14 mouse cellular contexts compared by ENCODE assay signal in genomic region chr7:105528094-105528493, GRCm38 (mm10). TPM values are rescaled to one million over a fixed set of nuclear protein-coding genes. Genes with fewer than 3 reads are reported as not detected.
DNase-seq lines count a peak whose midpoint lies in the region; ATAC-seq and TF ChIP-seq lines count a peak whose summit lies in the region.
"Had no signal": no experiment of that assay in that cellular context is flagged by ENCODE, and none has a peak within 500 bp of the region (broad histone marks: within the 10 kb centered on the region; RNA-seq: fewer than 3 reads in every experiment).

No protein-coding gene starts in this region.

- H3K4me2 ChIP-seq in liver, embryonic 15.5 days = no peak overlapping the region
- no peak overlapping the region for H3K4me2 ChIP-seq in liver, postnatal 0 days (ENCODE audit: low read depth, low read length)

- no peaks in the 10 kb centered on the region for H3K9me3 ChIP-seq in liver, embryonic 15.5 days (replicated peaks)
- no peaks in the 10 kb centered on the region for H3K9me3 ChIP-seq in liver, postnatal 0 days (ENCODE audit: low read length)

- H3K4me3 ChIP-seq in liver, embryonic 15.5 days (replicated peaks) = no peak overlapping the region
- no peak overlapping the region for H3K4me3 ChIP-seq in liver, postnatal 0 days (ENCODE audit: low read depth, low read length)
- no peak overlapping the region for H3K4me3 ChIP-seq in kidney, adult 2 months (ENCODE audit: insufficient read depth, low read depth, low read length)

- H3K9ac ChIP-seq in liver, embryonic 15.5 days = no peak overlapping the region
- H3K9ac ChIP-seq in liver, postnatal 0 days (replicated peaks) = no peak overlapping the region
- H3K9ac ChIP-seq: forebrain, postnatal 0 days; liver, embryonic 14.5 days had no signal

- peak; percentile 22; the same call in 1 of the 2 replicates for ATAC-seq in liver, embryonic 15.5 days (ENCODE audit: insufficient read depth)
- ATAC-seq in liver, postnatal 0 days = no peak

- WGBS in liver, embryonic 15.5 days (ENCODE audit: insufficient replicate concordance) = 61% methylated on average over 4 of the region's 4 CpGs
- WGBS in liver, postnatal 0 days (ENCODE audit: insufficient replicate concordance) = 71% methylated on average over 4 of the region's 4 CpGs
- WGBS in kidney, adult 2 months = 34% methylated on average over 4 of the region's 4 CpGs

- no peak overlapping the region for H3K27ac ChIP-seq in liver, embryonic 15.5 days (replicated peaks)
- no peak overlapping the region for H3K27ac ChIP-seq in liver, postnatal 0 days (ENCODE audit: low read depth)
- H3K27ac ChIP-seq in kidney, adult 2 months (ENCODE audit: insufficient read depth, low read depth, low read length) = no peak overlapping the region
- H3K27ac ChIP-seq: liver, embryonic 14.5 days had no signal

- no peak for TF ChIP-seq POLR2A in kidney, adult 2 months (IDR thresholded peaks at IDR 0.05; ENCODE audit: low read depth, low read length)

- no peaks in the 10 kb centered on the region for H3K4me1 ChIP-seq in liver, embryonic 15.5 days (replicated peaks)
- H3K4me1 ChIP-seq in liver, postnatal 0 days (ENCODE audit: insufficient read depth) = no peaks in the 10 kb centered on the region
- H3K4me1 ChIP-seq in kidney, adult 2 months (ENCODE audit: control insufficient read depth, insufficient read depth, low read length) = 0 out of 2 replicates have a peak, but pooled peaks cover 7% of the 10 kb centered on the region

- H3K36me3 ChIP-seq in liver, embryonic 15.5 days (replicated peaks) = no peaks in the 10 kb centered on the region
- no peaks in the 10 kb centered on the region for H3K36me3 ChIP-seq in liver, postnatal 0 days (replicated peaks; ENCODE audit: insufficient read depth, low read length)
- no peaks in the 10 kb centered on the region for H3K36me3 ChIP-seq in kidney, adult 2 months (ENCODE audit: control insufficient read depth, insufficient read depth, low read length)

- no peaks in the 10 kb centered on the region for H3K27me3 ChIP-seq in liver, embryonic 15.5 days
- no peaks in the 10 kb centered on the region for H3K27me3 ChIP-seq in liver, postnatal 0 days (ENCODE audit: insufficient read depth, low read length)
- H3K27me3 ChIP-seq in kidney, adult 2 months (replicated peaks; ENCODE audit: control insufficient read depth, insufficient read depth, low read length) = no peaks in the 10 kb centered on the region

- DNase-seq in adrenal gland, postnatal 10 days = peak; percentile 16
- no peak for DNase-seq in adrenal gland, postnatal 36 days
- DNase-seq in liver, postnatal 0 days = no peak
- peak; percentile 64 for DNase-seq in kidney, adult 2 months
- peak; percentile 43 to 62 for DNase-seq in kidney, postnatal 36 days
- DNase-seq in frontal cortex, postnatal 10 days (ENCODE audit: low spot score in 2 of 2) = no peak
- DNase-seq in urinary bladder, postnatal 25 days (ENCODE audit: low spot score) = no peak
- DNase-seq: adrenal gland, postnatal 25 days; cerebellum, adult 9-11 months; gastrocnemius, postnatal 14 days; right cerebral cortex, postnatal 4 days had no signal

- no peak for TF ChIP-seq EP300 in liver, postnatal 0 days (IDR thresholded peaks at IDR 0.05; ENCODE audit: low read depth)

- TF ChIP-seq CTCF in liver, postnatal 0 days (IDR thresholded peaks at IDR 0.05; ENCODE audit: low read depth) = no peak
- no peak for TF ChIP-seq CTCF in kidney, adult 2 months (conservative IDR thresholded peaks at IDR 0.05; ENCODE audit: insufficient read depth, insufficient read length, low read depth, low read length)

RNA-seq across cellular contexts. Expression of gene Smpd1, which starts 26.1 kb away (rescaled TPM):
- 10 to 100 TPM; 59.2 to 68.1 TPM for total RNA-seq in adrenal gland, postnatal 10 days (2021)
- 10 to 100 TPM; 47.3 to 53.0 TPM for total RNA-seq in adrenal gland, postnatal 36 days (2021)
- polyA plus RNA-seq in liver, embryonic 15.5 days (2015; fragmentation: Nextera tagmentation; extraction: Ambion mirVana) = 21.9 and 22.0 TPM in 2 replicates
- polyA plus RNA-seq in liver, postnatal 0 days (2015; fragmentation: Nextera tagmentation; extraction: Ambion mirVana) = 21.6 and 24.0 TPM in 2 replicates
- 109 and 144 TPM in 2 replicates for polyA plus RNA-seq in kidney, adult 2 months (2012; rRNA removed)

RNA-seq across cellular contexts. Expression of gene Cavin3, which starts 46.0 kb away (rescaled TPM):
- 10 to 100 TPM; 48.6 to 49.5 TPM for total RNA-seq in adrenal gland, postnatal 10 days (2021)
- 10 to 100 TPM; 60.2 to 76.0 TPM for total RNA-seq in adrenal gland, postnatal 36 days (2021)
- polyA plus RNA-seq in liver, embryonic 15.5 days (2015; fragmentation: Nextera tagmentation; extraction: Ambion mirVana) = 5.5 and 5.7 TPM in 2 replicates
- polyA plus RNA-seq in liver, postnatal 0 days (2015; fragmentation: Nextera tagmentation; extraction: Ambion mirVana) = 4.5 and 4.7 TPM in 2 replicates
- 21.4 and 27.9 TPM in 2 replicates for polyA plus RNA-seq in kidney, adult 2 months (2012; rRNA removed)

RNA-seq across cellular contexts. Expression of gene Apbb1, which starts 53.4 kb away (rescaled TPM):
- total RNA-seq in adrenal gland, postnatal 10 days (2021) = 10 to 100 TPM; 19.6 to 25.2 TPM
- total RNA-seq in adrenal gland, postnatal 36 days (2021) = 10 to 100 TPM; 11.4 to 11.5 TPM
- 2.3 and 2.4 TPM in 2 replicates for polyA plus RNA-seq in liver, embryonic 15.5 days (2015; fragmentation: Nextera tagmentation; extraction: Ambion mirVana)
- polyA plus RNA-seq in liver, postnatal 0 days (2015; fragmentation: Nextera tagmentation; extraction: Ambion mirVana) = 0.92 and 0.94 TPM in 2 replicates
- 35.4 and 46.2 TPM in 2 replicates for polyA plus RNA-seq in kidney, adult 2 months (2012; rRNA removed)

Comparison
In these comparisons a context has a peak if more than half of its experiments do, and no peak if none do; other contexts are left out.
1. DNase-seq: peak in adrenal gland, postnatal 10 days (single experiment), kidney, adult 2 months (single experiment) and kidney, postnatal 36 days (2 of 2); none in adrenal gland, postnatal 36 days (0 of 2), liver, postnatal 0 days (single experiment), frontal cortex, postnatal 10 days (0 of 2) and urinary bladder, postnatal 25 days (single experiment).
2. RNA of gene Apbb1, which starts 53.4 kb away (polyA plus RNA-seq): 35.4 to 46.2 TPM in kidney, adult 2 months; 2.3 to 2.4 TPM in liver, embryonic 15.5 days and 0.92 to 0.94 TPM in liver, postnatal 0 days; every median in the first group is over 10 times any median in the second.